Mouse (Mus musculus): ENCODE data around the gene Gm49510. TPM values are rescaled to one million over a fixed set of nuclear protein-coding genes. Genes with fewer than 3 reads are reported as not detected.
A peak's percentile ranks its signal among the peaks of the same experiment; 100 is the strongest.

The Gm49510 gene
- polyA plus RNA-seq, 1 experiment, result not detected

- Histone ChIP-seq H3K36me3 (ENCODE audit: control insufficient read depth, insufficient read depth, low read length) (peaks cover 2% of the 10 kb centered on the region; the same call in 1 of the 2 replicates), H3K27me3 (ENCODE audit: control insufficient read depth, insufficient read depth, low read length) (no peaks in the 10 kb centered on the region), H3K27ac (ENCODE audit: insufficient read depth, low read depth, low read length) (no peak overlapping the region), H3K4me1 (ENCODE audit: control insufficient read depth, insufficient read depth, insufficient read length, low read length) (peaks cover 17% of the 10 kb centered on the region), H3K4me3 (ENCODE audit: low read depth, low read length) (no peak overlapping the region)
- WGBS, result 78% methylated on average over 7 of the region's 7 CpGs
- no peak for TF ChIP-seq POLR2A (IDR thresholded peaks at IDR 0.05; ENCODE audit: low read depth, low read length)
- no peak for TF ChIP-seq CTCF (IDR thresholded peaks at IDR 0.05; ENCODE audit: extremely low read depth, insufficient read length, insufficient replicate concordance, low read depth, low read length)
Measured at GRCm38 (mm10) chr15:78922700-78923099, 23.2 kb downstream of the Gm49510 start.

GRCm38 (mm10) chr15:78923585-78923984 is 24.1 kb downstream of the Gm49510 start:
- Histone ChIP-seq H3K4me3 (ENCODE audit: low read depth, low read length) (no peak overlapping the region), H3K36me3 (ENCODE audit: control insufficient read depth, insufficient read depth, low read length) (no peaks in the 10 kb centered on the region), H3K27me3 (ENCODE audit: control insufficient read depth, insufficient read depth, low read length) (no peaks in the 10 kb centered on the region), H3K27ac (ENCODE audit: insufficient read depth, low read depth, low read length) (no peak overlapping the region), H3K4me1 (ENCODE audit: control insufficient read depth, insufficient read depth, insufficient read length, low read length) (peaks cover 19% of the 10 kb centered on the region)
- WGBS, result 61% methylated on average over 6 of the region's 6 CpGs
- TF ChIP-seq CTCF (IDR thresholded peaks at IDR 0.05; ENCODE audit: extremely low read depth, insufficient read length, insufficient replicate concordance, low read depth, low read length), result no peak
- no peak for TF ChIP-seq POLR2A (IDR thresholded peaks at IDR 0.05; ENCODE audit: low read depth, low read length)

- Histone ChIP-seq H3K27ac (ENCODE audit: insufficient read depth, low read depth, low read length) (no peak overlapping the region), H3K36me3 (ENCODE audit: control insufficient read depth, insufficient read depth, low read length) (no peaks in the 10 kb centered on the region), H3K4me3 (ENCODE audit: low read depth, low read length) (no peak overlapping the region), H3K27me3 (ENCODE audit: control insufficient read depth, insufficient read depth, low read length) (no peaks in the 10 kb centered on the region), H3K4me1 (ENCODE audit: control insufficient read depth, insufficient read depth, insufficient read length, low read length) (peaks cover 19% of the 10 kb centered on the region)
- WGBS, result 68% methylated on average over 8 of the region's 8 CpGs
- TF ChIP-seq CTCF (IDR thresholded peaks at IDR 0.05; ENCODE audit: extremely low read depth, insufficient read length, insufficient replicate concordance, low read depth, low read length) (no peak), POLR2A (IDR thresholded peaks at IDR 0.05; ENCODE audit: low read depth, low read length) (no peak)
Measured at GRCm38 (mm10) chr15:78925129-78925528, 25.7 kb downstream of the Gm49510 start.

GRCm38 (mm10) chr15:78926021-78926919 is 26.8 kb downstream of the Gm49510 start, which contains the start of gene Lgals1:
Gene Lgals1, plus strand, starts transcription at chr15:78926725.
- WGBS, result 11% methylated on average over 20 of the region's 20 CpGs
- Histone ChIP-seq H3K27me3 (ENCODE audit: control insufficient read depth, insufficient read depth, low read length) (no peaks in the 10 kb centered on the region), H3K27ac (ENCODE audit: insufficient read depth, low read depth, low read length) (peak within 1 kb of the TSS; percentile 74), H3K36me3 (ENCODE audit: control insufficient read depth, insufficient read depth, low read length) (no peaks in the 10 kb centered on the region), H3K4me1 (ENCODE audit: control insufficient read depth, insufficient read depth, insufficient read length, low read length) (peaks cover 19% of the 10 kb centered on the region), H3K4me3 (ENCODE audit: low read depth, low read length) (peak within 1 kb of the TSS; percentile 42)
- TF ChIP-seq POLR2A (IDR thresholded peaks at IDR 0.05; ENCODE audit: low read depth, low read length) (peak; percentile 41; the same call in 1 of the 2 replicates), CTCF (IDR thresholded peaks at IDR 0.05; ENCODE audit: extremely low read depth, insufficient read length, insufficient replicate concordance, low read depth, low read length) (no peak)

- Histone ChIP-seq H3K4me3 (ENCODE audit: low read depth, low read length) (peak overlapping the region; percentile 42), H3K27me3 (ENCODE audit: control insufficient read depth, insufficient read depth, low read length) (no peaks in the 10 kb centered on the region), H3K27ac (ENCODE audit: insufficient read depth, low read depth, low read length) (peak overlapping the region; percentile 35), H3K36me3 (ENCODE audit: control insufficient read depth, insufficient read depth, low read length) (no peaks in the 10 kb centered on the region), H3K4me1 (ENCODE audit: control insufficient read depth, insufficient read depth, insufficient read length, low read length) (peaks cover 19% of the 10 kb centered on the region)
- TF ChIP-seq POLR2A (IDR thresholded peaks at IDR 0.05; ENCODE audit: low read depth, low read length), result no peak
- TF ChIP-seq CTCF (IDR thresholded peaks at IDR 0.05; ENCODE audit: extremely low read depth, insufficient read length, insufficient replicate concordance, low read depth, low read length), result no peak
- 30% methylated on average over 15 of the region's 15 CpGs for WGBS
Measured at GRCm38 (mm10) chr15:78927021-78927787, 27.7 kb downstream of the Gm49510 start.

- no peak for TF ChIP-seq POLR2A (IDR thresholded peaks at IDR 0.05; ENCODE audit: low read depth, low read length)
- TF ChIP-seq CTCF (IDR thresholded peaks at IDR 0.05; ENCODE audit: extremely low read depth, insufficient read length, insufficient replicate concordance, low read depth, low read length), result no peak
- peak overlapping the region; percentile 42 for H3K4me3 ChIP-seq (ENCODE audit: low read depth, low read length)
- H3K27me3 ChIP-seq (ENCODE audit: control insufficient read depth, insufficient read depth, low read length), result no peaks in the 10 kb centered on the region
- H3K36me3 ChIP-seq (ENCODE audit: control insufficient read depth, insufficient read depth, low read length), result no peaks in the 10 kb centered on the region
- under 1% methylated on average over 30 of the region's 35 CpGs for WGBS
- H3K4me1 ChIP-seq (ENCODE audit: control insufficient read depth, insufficient read depth, insufficient read length, low read length), result peaks cover 18% of the 10 kb centered on the region
- peak overlapping the region; percentile 23; the same call in 1 of the 2 replicates for H3K27ac ChIP-seq (ENCODE audit: insufficient read depth, low read depth, low read length)
Measured at GRCm38 (mm10) chr15:78927788-78928457, 28.5 kb downstream of the Gm49510 start.

Measured in small intestine, adult 2 months (tissue).